ENCODE assay signal across 10 mouse cellular contexts in genomic region chr15:81086644-81087480, GRCm38 (mm10).
A peak's percentile ranks its signal among the peaks of the same experiment; 100 is the strongest.
DNase-seq lines count a peak whose midpoint lies in the region; ATAC-seq and TF ChIP-seq lines count a peak whose summit lies in the region.
"Had no signal": no experiment of that assay in that cellular context is flagged by ENCODE, and none has a peak within 500 bp of the region (broad histone marks: within the 10 kb centered on the region; RNA-seq: fewer than 3 reads in every experiment).

No protein-coding gene starts in this region.

- no peaks in the 10 kb centered on the region for H3K27me3 ChIP-seq in forebrain, embryonic 13.5 days
- H3K27me3 ChIP-seq in forebrain, embryonic 10.5 days (ENCODE audit: poor library complexity, severe bottlenecking): no peaks in the 10 kb centered on the region
- no peaks in the 10 kb centered on the region for H3K27me3 ChIP-seq in Patski
- no peaks in the 10 kb centered on the region for H3K27me3 ChIP-seq in heart, embryonic 15.5 days
- no peaks in the 10 kb centered on the region for H3K27me3 ChIP-seq in limb, embryonic 15.5 days
- no peaks in the 10 kb centered on the region for H3K27me3 ChIP-seq in forebrain, postnatal 0 days (ENCODE audit: insufficient read depth, low read length)
- H3K27me3 ChIP-seq: limb, embryonic 12.5 days had no signal

- WGBS in forebrain, embryonic 13.5 days: 71% methylated on average over 8 of the region's 8 CpGs
- WGBS in forebrain, embryonic 10.5 days: 92% methylated on average over 8 of the region's 8 CpGs
- WGBS in heart, embryonic 15.5 days: 58% methylated on average over 8 of the region's 8 CpGs
- 78% methylated on average over 8 of the region's 8 CpGs for WGBS in limb, embryonic 15.5 days
- WGBS in forebrain, postnatal 0 days: 59% methylated on average over 8 of the region's 8 CpGs

- CTCF ChIA-PET in Patski (lab: Charles Lee): interaction anchor here (0.6 to 2.3 kb wide), 8 partner anchors 9 to 70 kb away, joined by 3 to 7 read pairs (median 4); no protein-coding TSS in a partner anchor

- no peaks in the 10 kb centered on the region for H3K9me3 ChIP-seq in forebrain, embryonic 13.5 days (replicated peaks)
- no peaks in the 10 kb centered on the region for H3K9me3 ChIP-seq in forebrain, embryonic 10.5 days
- H3K9me3 ChIP-seq in heart, embryonic 15.5 days (replicated peaks): no peaks in the 10 kb centered on the region
- no peaks in the 10 kb centered on the region for H3K9me3 ChIP-seq in limb, embryonic 15.5 days
- no peaks in the 10 kb centered on the region for H3K9me3 ChIP-seq in forebrain, postnatal 0 days (ENCODE audit: low read length)
- H3K9me3 ChIP-seq: limb, embryonic 12.5 days had no signal

- no peak overlapping the region for H3K4me2 ChIP-seq in forebrain, embryonic 13.5 days
- H3K4me2 ChIP-seq in heart, embryonic 15.5 days: no peak overlapping the region
- no peak overlapping the region for H3K4me2 ChIP-seq in limb, embryonic 15.5 days
- no peak overlapping the region for H3K4me2 ChIP-seq in forebrain, postnatal 0 days (ENCODE audit: low read depth)
- H3K4me2 ChIP-seq: limb, embryonic 12.5 days had no signal

- H3K36me3 ChIP-seq in forebrain, embryonic 13.5 days (ENCODE audit: poor library complexity, severe bottlenecking): no peaks in the 10 kb centered on the region
- no peaks in the 10 kb centered on the region for H3K36me3 ChIP-seq in forebrain, embryonic 10.5 days (replicated peaks)
- H3K36me3 ChIP-seq in heart, embryonic 15.5 days: no peaks in the 10 kb centered on the region
- no peaks in the 10 kb centered on the region for H3K36me3 ChIP-seq in limb, embryonic 15.5 days
- no peaks in the 10 kb centered on the region for H3K36me3 ChIP-seq in forebrain, postnatal 0 days (ENCODE audit: insufficient read depth)
- H3K36me3 ChIP-seq: limb, embryonic 12.5 days had no signal

- in situ Hi-C loops in Patski (cut with MboI; ENCODE audit: low pct_unique_long_range_greater_than_20kb): no loop called here

- no peak overlapping the region for H3K9ac ChIP-seq in forebrain, embryonic 13.5 days
- H3K9ac ChIP-seq in heart, embryonic 15.5 days: no peak overlapping the region
- no peak overlapping the region for H3K9ac ChIP-seq in limb, embryonic 15.5 days
- H3K9ac ChIP-seq in forebrain, postnatal 0 days: no peak overlapping the region
- H3K9ac ChIP-seq: limb, embryonic 12.5 days had no signal

- TF ChIP-seq CTCF in Patski (IDR thresholded peaks at IDR 0.05): no peak
- TF ChIP-seq CTCF in forebrain, postnatal 0 days (IDR thresholded peaks at IDR 0.05; ENCODE audit: low read depth): no peak

- peak overlapping the region; percentile 48; the same call in 1 of the 2 replicates for H3K27ac ChIP-seq in forebrain, embryonic 13.5 days
- H3K27ac ChIP-seq in forebrain, embryonic 10.5 days: no peak overlapping the region
- peak overlapping the region; percentile 76 for H3K27ac ChIP-seq in heart, embryonic 15.5 days
- H3K27ac ChIP-seq in limb, embryonic 15.5 days: peak overlapping the region; percentile 47; the same call in 1 of the 2 replicates
- no peak overlapping the region for H3K27ac ChIP-seq in forebrain, postnatal 0 days (ENCODE audit: low read depth, low read length)
- H3K27ac ChIP-seq: limb, embryonic 12.5 days had no signal

- ATAC-seq in forebrain, embryonic 13.5 days: no peak
- ATAC-seq in Patski: peak; percentile 81
- peak; percentile 60; the same call in 1 of the 2 replicates for ATAC-seq in heart, embryonic 15.5 days (replicated peaks; ENCODE audit: insufficient number of reproducible peaks, insufficient read depth, low FRiP score, low read depth)
- no peak for ATAC-seq in limb, embryonic 15.5 days (ENCODE audit: insufficient number of reproducible peaks, low FRiP score, low TSS enrichment, low read depth)
- ATAC-seq in forebrain, postnatal 0 days: no peak
- ATAC-seq: CD4-positive, CD25-positive, alpha-beta regulatory T cell, adult 4 months had no signal

- H3K4me3 ChIP-seq in forebrain, embryonic 13.5 days: no peak overlapping the region
- no peak overlapping the region for H3K4me3 ChIP-seq in forebrain, embryonic 10.5 days
- H3K4me3 ChIP-seq in heart, embryonic 15.5 days: no peak overlapping the region
- H3K4me3 ChIP-seq in limb, embryonic 15.5 days: no peak overlapping the region
- H3K4me3 ChIP-seq in forebrain, postnatal 0 days (ENCODE audit: low read depth, low read length): no peak overlapping the region
- H3K4me3 ChIP-seq: limb, embryonic 12.5 days had no signal

- no peak for DNase-seq in forebrain, embryonic 10.5 days (ENCODE audit: extremely low spot score, low spot score)
- peak; percentile 85 for DNase-seq in Patski (ENCODE audit: low read depth, low spot score)
- no peak for DNase-seq in cerebellum, adult 9-10 months
- DNase-seq in forebrain, postnatal 0 days: no peak
- DNase-seq in embryo, embryonic 9.5 days (ENCODE audit: extremely low spot score): no peak

- H3K4me1 ChIP-seq in forebrain, embryonic 13.5 days: peaks cover 28% of the 10 kb centered on the region
- peaks cover 36% of the 10 kb centered on the region for H3K4me1 ChIP-seq in forebrain, embryonic 10.5 days
- peaks cover 21% of the 10 kb centered on the region for H3K4me1 ChIP-seq in heart, embryonic 15.5 days (replicated peaks)
- peaks cover 32% of the 10 kb centered on the region for H3K4me1 ChIP-seq in limb, embryonic 15.5 days
- no peaks in the 10 kb centered on the region for H3K4me1 ChIP-seq in forebrain, postnatal 0 days (ENCODE audit: insufficient read depth)

- POLR2A ChIA-PET in Patski (lab: Charles Lee): interaction anchor here (0.6 to 1.5 kb wide), 4 partner anchors 10 to 1694 kb away, joined by 3 to 4 read pairs (median 4); no protein-coding TSS in a partner anchor

Comparison
In these comparisons a context has a peak if more than half of its experiments do, and no peak if none do; other contexts are left out.
1. H3K27ac ChIP-seq: peak in forebrain, embryonic 13.5 days (single experiment), heart, embryonic 15.5 days (single experiment) and limb, embryonic 15.5 days (single experiment); none in forebrain, embryonic 10.5 days (single experiment) and forebrain, postnatal 0 days (single experiment).
2. ATAC-seq: peak in Patski (single experiment) and heart, embryonic 15.5 days (single experiment); none in forebrain, embryonic 13.5 days (single experiment), limb, embryonic 15.5 days (single experiment) and forebrain, postnatal 0 days (single experiment).